Mouse (Mus musculus) heart, adult 2 months (tissue): ENCODE measurements around the gene Mogs.

Experiments used
- CTCF ChIP-seq: fragments of 200-600 bp; IDR thresholded peaks from 2 replicates; pipeline ENCODE4 v1.8.1; 2022; ENCODE audit warnings: antibody characterized with exemption, mild to moderate bottlenecking, moderate library complexity
- POLR2A ChIP-seq: fragments of 200-500 bp; IDR thresholded peaks from 2 replicates; pipeline ENCODE4 v1.6.1; 2011; ENCODE audit warnings: mild to moderate bottlenecking, low read depth, low read length, control low read depth; ENCODE audit not compliant: insufficient read depth

- TF ChIP-seq CTCF (peak; percentile 91), POLR2A (no peak; the same call in 1 of the 2 replicates)
Measured at GRCm38 (mm10) chr6:83165607-83166242, 50.4 kb downstream of the Mogs start, which contains the start of gene Dctn1.
